Mouse (Mus musculus) embryonic facial prominence, embryonic 11.5 days (tissue): Measurements from ENCODE around the gene Rln1. TPM values are rescaled to one million over a fixed set of nuclear protein-coding genes. Genes with fewer than 3 reads are reported as not detected.

Experiments
- ATAC-seq: fragments of 200-750 bp; cut with Nextera tagmentation; replicated peaks from 2 replicates; pipeline ENCODE4 v1.8.0; 2017; ENCODE audit warnings: low read depth; ENCODE audit not compliant: insufficient number of reproducible peaks, low FRiP score, low TSS enrichment
- DNase-seq: peaks from one replicate; pipeline ENCODE4 v3.0.0-alpha.2; 2015; ENCODE audit warnings: low spot score
- H3K27ac ChIP-seq: fragments of 300-500 bp; sonication (generic); replicated peaks from 2 replicates; pipeline ENCODE4 v1.5.1; 2014; ENCODE audit warnings: mild to moderate bottlenecking, low read depth, low read length, control low read depth
- H3K27me3 ChIP-seq: fragments of 300-500 bp; sonication (generic); 2 replicates; pipeline ENCODE4 v1.6.1; 2014; ENCODE audit warnings: mild to moderate bottlenecking, low read length, moderate library complexity, mixed read lengths; ENCODE audit not compliant: control insufficient read depth, insufficient read depth
- H3K36me3 ChIP-seq: fragments of 300-500 bp; sonication (generic); replicated peaks from 2 replicates; pipeline ENCODE4 v1.6.1; 2014; ENCODE audit warnings: low read depth, mild to moderate bottlenecking, low read length, moderate library complexity, mixed read lengths; ENCODE audit not compliant: control insufficient read depth, insufficient read depth
- H3K4me1 ChIP-seq: fragments of 300-500 bp; sonication (generic); 2 replicates; pipeline ENCODE4 v1.6.1; 2014; ENCODE audit warnings: low read length, mixed read lengths; ENCODE audit not compliant: control insufficient read depth, insufficient read depth
- H3K4me2 ChIP-seq: fragments of 300-500 bp; sonication (generic); 2 replicates; pipeline ENCODE4 v1.6.1; 2014; ENCODE audit warnings: low read depth, mild to moderate bottlenecking, control low read depth, low read length, moderate library complexity
- H3K4me3 ChIP-seq: fragments of 300-500 bp; sonication (generic); 2 replicates; pipeline ENCODE4 v1.5.1; 2014; ENCODE audit warnings: low read depth, low read length, control low read depth
- H3K9ac ChIP-seq: fragments of 300-500 bp; sonication (generic); replicated peaks from 2 replicates; pipeline ENCODE4 v1.6.1; 2014; ENCODE audit warnings: mild to moderate bottlenecking, control low read depth, low read length
- H3K9me3 ChIP-seq: fragments of 300-500 bp; sonication (generic); replicated peaks from 2 replicates; pipeline ENCODE4 v1.6.1; 2016; ENCODE audit warnings: mild to moderate bottlenecking, low read length, inconsistent platforms, mixed read lengths; ENCODE audit not compliant: control insufficient read depth
- WGBS: fragments of 180-500 bp; shearing (Covaris S2); extraction: QIAGEN DNeasy Blood & Tissue Kit; methylation state at CpG from one replicate; pipeline ENCODE4 v1.1.7; 2014; 5-methylcytosine and 5-hydroxymethylcytosine counted together
- polyA plus RNA-seq: library from polyadenylated mRNA; unstranded; fragments of >200 nt; fragmentation: Nextera tagmentation; extraction: Ambion mirVana; gene quantifications from 2 replicates; pipeline ENCODE4 v1.2.1, GENCODE M21; 2014

Rln1 gene
- 0.29 and 0.70 TPM in 2 replicates for polyA plus RNA-seq

GRCm38 (mm10) chr19:29334068-29334745, at the start of gene Rln1:
Gene Rln1 (minus strand): TSS chr19:29334670.
- H3K4me2 ChIP-seq: peak within 1 kb of the TSS; percentile 75
- H3K27ac ChIP-seq: no peak within 1 kb of the TSS
- H3K9me3 ChIP-seq: no peaks in the 10 kb centered on the region
- H3K27me3 ChIP-seq: no peaks in the 10 kb centered on the region; the same call in 1 of the 2 replicates
- 3% methylated on average over 23 of the region's 23 CpGs for WGBS
- peak within 1 kb of the TSS; percentile 38 for H3K4me3 ChIP-seq
- ATAC-seq (peak; percentile 56; the same call in 1 of the 2 replicates), DNase-seq (peak; percentile 65)
- H3K9ac ChIP-seq: peak within 1 kb of the TSS; percentile 66
- H3K36me3 ChIP-seq: no peaks in the 10 kb centered on the region
- H3K4me1 ChIP-seq: no peaks in the 10 kb centered on the region

- Histone ChIP-seq H3K9ac (no peak overlapping the region), H3K4me3 (no peak overlapping the region), H3K4me2 (no peak overlapping the region), H3K27me3 (no peaks in the 10 kb centered on the region), H3K36me3 (no peaks in the 10 kb centered on the region), H3K27ac (no peak overlapping the region), H3K9me3 (no peaks in the 10 kb centered on the region), H3K4me1 (no peaks in the 10 kb centered on the region)
- no peak for ATAC-seq
- no peak for DNase-seq
- 90% methylated on average over 5 of the region's 5 CpGs for WGBS
Measured at GRCm38 (mm10) chr19:29383368-29383767, 48.9 kb upstream of the Rln1 start.

GRCm38 (mm10) chr19:29379839-29380603, 45.6 kb upstream of the Rln1 start:
- Histone ChIP-seq H3K27me3 (no peaks in the 10 kb centered on the region), H3K27ac (no peak overlapping the region), H3K36me3 (no peaks in the 10 kb centered on the region), H3K9me3 (no peaks in the 10 kb centered on the region), H3K4me1 (no peaks in the 10 kb centered on the region), H3K9ac (no peak overlapping the region), H3K4me3 (no peak overlapping the region), H3K4me2 (no peak overlapping the region)
- WGBS: 90% methylated on average over 14 of the region's 14 CpGs
- ATAC-seq (no peak), DNase-seq (no peak)

- Histone ChIP-seq H3K27ac (no peak overlapping the region), H3K36me3 (no peaks in the 10 kb centered on the region), H3K4me3 (no peak overlapping the region), H3K9me3 (no peaks in the 10 kb centered on the region), H3K4me2 (no peak overlapping the region), H3K4me1 (no peaks in the 10 kb centered on the region), H3K27me3 (no peaks in the 10 kb centered on the region), H3K9ac (no peak overlapping the region)
- no peak for DNase-seq
- no peak for ATAC-seq
- WGBS: 71% methylated on average over 3 of the region's 3 CpGs
Measured at GRCm38 (mm10) chr19:29376382-29376781, 41.9 kb upstream of the Rln1 start.

- ATAC-seq (no peak), DNase-seq (no peak)
- 91% methylated on average over 9 of the region's 9 CpGs for WGBS
- Histone ChIP-seq H3K4me2 (no peak overlapping the region), H3K4me1 (no peaks in the 10 kb centered on the region), H3K4me3 (no peak overlapping the region), H3K27ac (no peak overlapping the region), H3K9ac (no peak overlapping the region), H3K27me3 (no peaks in the 10 kb centered on the region), H3K36me3 (no peaks in the 10 kb centered on the region), H3K9me3 (no peaks in the 10 kb centered on the region)
Measured at GRCm38 (mm10) chr19:29374947-29375346, 40.5 kb upstream of the Rln1 start.

- DNase-seq (no peak), ATAC-seq (no peak)
- Histone ChIP-seq H3K9ac (no peak overlapping the region), H3K9me3 (no peaks in the 10 kb centered on the region), H3K27ac (no peak overlapping the region), H3K4me1 (no peaks in the 10 kb centered on the region), H3K27me3 (no peaks in the 10 kb centered on the region), H3K4me2 (no peak overlapping the region), H3K36me3 (no peaks in the 10 kb centered on the region), H3K4me3 (no peak overlapping the region)
- 38% methylated on average over 11 of the region's 11 CpGs for WGBS
Measured at GRCm38 (mm10) chr19:29373438-29373837, 39.0 kb upstream of the Rln1 start.

- no peak overlapping the region for H3K4me2 ChIP-seq
- H3K27me3 ChIP-seq: no peaks in the 10 kb centered on the region
- H3K4me1 ChIP-seq: no peaks in the 10 kb centered on the region
- 75% methylated on average over 3 of the region's 3 CpGs for WGBS
- DNase-seq (no peak), ATAC-seq (no peak)
- H3K9ac ChIP-seq: no peak overlapping the region
- no peak overlapping the region for H3K4me3 ChIP-seq
- no peak overlapping the region for H3K27ac ChIP-seq
- H3K36me3 ChIP-seq: no peaks in the 10 kb centered on the region
- H3K9me3 ChIP-seq: no peaks in the 10 kb centered on the region
Measured at GRCm38 (mm10) chr19:29372621-29373020, 38.2 kb upstream of the Rln1 start.

GRCm38 (mm10) chr19:29372138-29372537, 37.7 kb upstream of the Rln1 start:
- DNase-seq: no peak
- H3K4me3 ChIP-seq: no peak overlapping the region
- no peaks in the 10 kb centered on the region for H3K4me1 ChIP-seq
- no peak overlapping the region for H3K9ac ChIP-seq
- H3K27ac ChIP-seq: no peak overlapping the region
- no peaks in the 10 kb centered on the region for H3K27me3 ChIP-seq
- no peaks in the 10 kb centered on the region for H3K36me3 ChIP-seq
- H3K9me3 ChIP-seq: no peaks in the 10 kb centered on the region
- ATAC-seq: no peak
- no peak overlapping the region for H3K4me2 ChIP-seq
- WGBS: 76% methylated on average over 4 of the region's 4 CpGs
